Mouse (Mus musculus): ENCODE data around the gene Fgf18. TPM values are rescaled to one million over a fixed set of nuclear protein-coding genes. Genes with fewer than 3 reads are reported as not detected.

Gene Fgf18
- polyA plus RNA-seq, 1 experiment from 2014 or later: 11.0 TPM

GRCm38 (mm10) chr11:33176525-33177245, 29.5 kb upstream of the Fgf18 start:
- Histone ChIP-seq H3K4me1 (ENCODE audit: control insufficient read depth, insufficient read depth, low read length) (peaks cover 7% of the 10 kb centered on the region; the same call in 1 of the 2 replicates), H3K4me3 (ENCODE audit: low read depth, low read length) (no peak overlapping the region), H3K9me3 (ENCODE audit: control insufficient read depth, low read length) (no peaks in the 10 kb centered on the region), H3K4me2 (ENCODE audit: low read depth, low read length) (no peak overlapping the region), H3K9ac (replicated peaks; ENCODE audit: low read depth, low read length) (no peak overlapping the region), H3K36me3 (ENCODE audit: control insufficient read depth, insufficient read depth, low read length) (no peaks in the 10 kb centered on the region), H3K27ac (ENCODE audit: low read depth, low read length) (no peak overlapping the region), H3K27me3 (ENCODE audit: control insufficient read depth, insufficient read depth, low read length) (no peaks in the 10 kb centered on the region; the same call in 1 of the 2 replicates)
- peak; percentile 78; the same call in 1 of the 2 replicates for ATAC-seq (ENCODE audit: low read depth)
- WGBS: 28% methylated on average over 20 of the region's 20 CpGs

- no peak for ATAC-seq (ENCODE audit: low read depth)
- Histone ChIP-seq H3K9ac (replicated peaks; ENCODE audit: low read depth, low read length) (no peak overlapping the region), H3K27me3 (ENCODE audit: control insufficient read depth, insufficient read depth, low read length) (no peaks in the 10 kb centered on the region; the same call in 1 of the 2 replicates), H3K36me3 (ENCODE audit: control insufficient read depth, insufficient read depth, low read length) (no peaks in the 10 kb centered on the region), H3K4me1 (ENCODE audit: control insufficient read depth, insufficient read depth, low read length) (peaks cover 5% of the 10 kb centered on the region; the same call in 1 of the 2 replicates), H3K4me3 (ENCODE audit: low read depth, low read length) (no peak overlapping the region), H3K4me2 (ENCODE audit: low read depth, low read length) (no peak overlapping the region), H3K27ac (ENCODE audit: low read depth, low read length) (no peak overlapping the region), H3K9me3 (ENCODE audit: control insufficient read depth, low read length) (no peaks in the 10 kb centered on the region)
- WGBS: 62% methylated on average over 2 of the region's 3 CpGs
Measured at GRCm38 (mm10) chr11:33175768-33176167, 28.6 kb upstream of the Fgf18 start.

DNA sequence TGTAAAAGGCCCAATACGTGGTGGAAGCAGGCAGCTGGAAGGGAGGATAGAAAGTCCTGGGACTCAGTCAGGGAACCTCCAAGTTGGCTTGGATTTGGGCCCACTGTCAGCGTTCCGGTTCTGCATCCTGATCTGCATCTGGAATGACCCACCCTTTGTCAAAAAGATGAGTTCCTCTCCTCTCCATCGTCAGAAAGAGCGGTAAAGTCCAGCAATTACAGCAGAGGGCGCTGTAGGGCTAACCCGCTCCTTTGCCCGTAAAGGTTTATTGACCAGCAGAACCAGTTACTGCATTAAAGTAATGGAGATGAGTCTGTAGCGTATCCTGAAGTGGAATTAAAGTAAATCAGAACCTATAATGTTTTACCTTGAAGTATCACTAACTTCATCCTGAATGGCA, 23.3 kb upstream of the Fgf18 start:
- no peak overlapping the region for H3K4me2 ChIP-seq (ENCODE audit: low read depth, low read length)
- H3K9ac ChIP-seq (replicated peaks; ENCODE audit: low read depth, low read length): no peak overlapping the region
- WGBS: 9% methylated on average over 9 of the region's 9 CpGs
- no peaks in the 10 kb centered on the region for H3K36me3 ChIP-seq (ENCODE audit: control insufficient read depth, insufficient read depth, low read length)
- no peaks in the 10 kb centered on the region for H3K9me3 ChIP-seq (ENCODE audit: control insufficient read depth, low read length)
- H3K27ac ChIP-seq (ENCODE audit: low read depth, low read length): no peak overlapping the region
- H3K4me1 ChIP-seq (ENCODE audit: control insufficient read depth, insufficient read depth, low read length): no peaks in the 10 kb centered on the region
- H3K4me3 ChIP-seq (ENCODE audit: low read depth, low read length): no peak overlapping the region
- no peak for ATAC-seq (ENCODE audit: low read depth)
- H3K27me3 ChIP-seq (ENCODE audit: control insufficient read depth, insufficient read depth, low read length): no peaks in the 10 kb centered on the region

- 3% methylated on average over 49 of the region's 49 CpGs for WGBS
- Histone ChIP-seq H3K4me3 (ENCODE audit: low read depth, low read length) (peak within 1 kb of the TSS; percentile 82), H3K9me3 (ENCODE audit: control insufficient read depth, low read length) (no peaks in the 10 kb centered on the region), H3K27ac (ENCODE audit: low read depth, low read length) (peak within 1 kb of the TSS; percentile 98), H3K4me1 (ENCODE audit: control insufficient read depth, insufficient read depth, low read length) (peaks cover 10% of the 10 kb centered on the region), H3K27me3 (ENCODE audit: control insufficient read depth, insufficient read depth, low read length) (no peaks in the 10 kb centered on the region), H3K9ac (replicated peaks; ENCODE audit: low read depth, low read length) (peak within 1 kb of the TSS; percentile 90), H3K4me2 (ENCODE audit: low read depth, low read length) (peak within 1 kb of the TSS; percentile 98), H3K36me3 (ENCODE audit: control insufficient read depth, insufficient read depth, low read length) (peaks cover 26% of the 10 kb centered on the region)
- ATAC-seq (ENCODE audit: low read depth): peak; percentile 96
Measured at GRCm38 (mm10) chr11:33162998-33163506, 15.9 kb upstream of the Fgf18 start, which contains the start of gene Npm1. TSS of gene Npm1 (minus strand) at chr11:33163206.

DNA sequence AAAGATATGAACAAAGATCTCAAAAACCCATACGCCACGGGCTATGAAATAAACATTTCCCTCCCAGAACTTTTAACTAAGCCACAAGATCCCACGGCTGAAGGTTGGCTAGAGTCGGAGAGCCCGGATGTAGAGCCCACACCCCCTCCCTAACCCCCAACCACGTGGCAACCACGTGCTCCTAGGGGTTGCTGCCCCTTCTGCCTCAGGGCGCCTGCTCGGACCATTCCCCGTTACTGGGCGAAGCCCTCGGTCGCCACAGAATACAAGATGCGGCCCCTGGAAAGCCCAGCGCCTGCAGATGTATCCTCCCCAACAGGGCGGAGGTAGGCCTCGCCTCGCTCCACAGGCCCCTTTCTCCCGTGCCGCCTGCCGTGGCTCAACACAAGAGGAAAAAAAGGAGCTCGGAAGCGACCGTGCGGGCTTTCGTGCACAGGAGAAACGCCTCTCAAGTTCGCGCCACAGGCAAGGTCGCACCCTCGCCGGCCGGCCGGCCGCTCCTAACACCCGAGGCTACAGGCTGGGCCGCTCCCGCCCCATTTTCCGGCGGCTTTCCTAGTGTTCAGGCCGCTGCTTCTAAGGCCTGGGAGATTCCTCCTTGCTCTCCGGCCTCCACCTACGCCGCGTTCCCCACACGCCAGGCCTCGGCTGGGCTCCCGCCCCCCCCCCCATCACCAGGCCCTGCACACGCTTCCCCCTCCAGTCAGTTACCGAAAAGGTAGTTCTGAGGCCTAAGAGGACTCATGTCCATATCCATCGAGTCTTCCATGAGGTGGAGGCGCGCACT, 15.2 kb upstream of the Fgf18 start:
- ATAC-seq (ENCODE audit: low read depth): peak; percentile 69
- 2% methylated on average over 52 of the region's 53 CpGs for WGBS
- Histone ChIP-seq H3K9me3 (ENCODE audit: control insufficient read depth, low read length) (no peaks in the 10 kb centered on the region), H3K4me2 (ENCODE audit: low read depth, low read length) (peak overlapping the region; percentile 98), H3K4me1 (ENCODE audit: control insufficient read depth, insufficient read depth, low read length) (peaks cover 10% of the 10 kb centered on the region), H3K9ac (replicated peaks; ENCODE audit: low read depth, low read length) (peak overlapping the region; percentile 90), H3K27me3 (ENCODE audit: control insufficient read depth, insufficient read depth, low read length) (no peaks in the 10 kb centered on the region), H3K27ac (ENCODE audit: low read depth, low read length) (peak overlapping the region; percentile 98), H3K36me3 (ENCODE audit: control insufficient read depth, insufficient read depth, low read length) (peaks cover 31% of the 10 kb centered on the region), H3K4me3 (ENCODE audit: low read depth, low read length) (peak overlapping the region; percentile 82)

DNA sequence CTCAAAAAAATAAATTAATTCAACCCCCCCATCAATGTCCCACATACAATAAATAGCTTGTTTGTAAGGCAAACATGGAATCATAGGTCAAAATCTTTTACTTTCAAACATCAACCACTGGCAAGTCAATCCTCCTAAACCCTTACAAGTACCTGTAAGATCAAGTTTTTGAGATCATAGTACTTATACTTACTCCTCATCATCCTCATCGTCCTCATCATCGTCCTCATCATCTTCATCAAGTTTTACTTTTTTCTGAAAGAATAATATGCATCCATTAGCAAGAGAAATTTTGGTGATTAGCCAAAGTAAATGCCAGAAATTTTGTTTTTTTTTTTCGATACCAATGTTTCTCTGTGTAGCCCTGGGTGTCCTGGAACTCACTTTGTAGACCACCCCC, 12.5 kb upstream of the Fgf18 start:
- no peak for ATAC-seq (ENCODE audit: low read depth)
- no peak overlapping the region for H3K27ac ChIP-seq (ENCODE audit: low read depth, low read length)
- peaks cover 10% of the 10 kb centered on the region for H3K4me1 ChIP-seq (ENCODE audit: control insufficient read depth, insufficient read depth, low read length)
- no peaks in the 10 kb centered on the region for H3K27me3 ChIP-seq (ENCODE audit: control insufficient read depth, insufficient read depth, low read length)
- H3K4me3 ChIP-seq (ENCODE audit: low read depth, low read length): no peak overlapping the region
- H3K4me2 ChIP-seq (ENCODE audit: low read depth, low read length): no peak overlapping the region
- H3K9ac ChIP-seq (replicated peaks; ENCODE audit: low read depth, low read length): no peak overlapping the region
- H3K9me3 ChIP-seq (ENCODE audit: control insufficient read depth, low read length): no peaks in the 10 kb centered on the region
- WGBS: 95% methylated on average over 3 of the region's 3 CpGs
- H3K36me3 ChIP-seq (ENCODE audit: control insufficient read depth, insufficient read depth, low read length): peaks cover 44% of the 10 kb centered on the region

DNA sequence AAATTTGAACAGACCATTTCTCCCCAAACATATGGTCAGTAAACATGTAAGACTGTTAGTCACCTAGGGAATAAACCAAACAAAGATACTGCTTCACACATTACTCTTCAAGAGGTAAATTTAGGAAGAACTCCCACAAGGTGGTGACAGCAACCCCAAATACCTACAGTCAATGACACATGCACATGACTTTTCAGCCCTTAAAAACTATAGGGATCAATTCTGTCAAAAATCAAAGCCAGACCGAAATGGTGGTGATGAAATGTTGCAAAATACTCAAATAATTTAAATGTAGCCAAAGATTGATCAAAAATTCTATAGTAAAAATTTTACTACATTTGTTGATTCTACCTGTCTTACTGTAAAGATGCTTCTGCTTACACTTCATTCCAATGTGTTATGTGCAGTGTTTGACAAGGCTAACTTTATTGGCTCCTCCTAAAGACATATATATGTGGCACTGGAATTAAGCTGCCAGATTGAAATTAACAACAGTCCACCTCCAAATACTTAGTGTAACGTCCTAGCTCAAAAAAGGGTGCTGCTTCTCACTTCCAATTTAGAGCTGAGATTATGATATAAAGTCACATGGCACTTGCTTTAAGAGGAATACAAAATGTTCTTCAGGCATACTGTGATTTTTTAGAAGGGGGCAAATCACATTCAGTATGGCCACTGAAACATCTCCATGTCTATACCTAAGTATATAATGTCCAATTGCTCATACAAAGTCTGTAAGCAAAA, 10.4 kb upstream of the Fgf18 start:
- Histone ChIP-seq H3K27me3 (ENCODE audit: control insufficient read depth, insufficient read depth, low read length) (no peaks in the 10 kb centered on the region), H3K4me3 (ENCODE audit: low read depth, low read length) (no peak overlapping the region), H3K4me1 (ENCODE audit: control insufficient read depth, insufficient read depth, low read length) (peaks cover 10% of the 10 kb centered on the region), H3K4me2 (ENCODE audit: low read depth, low read length) (no peak overlapping the region), H3K27ac (ENCODE audit: low read depth, low read length) (no peak overlapping the region), H3K9me3 (ENCODE audit: control insufficient read depth, low read length) (no peaks in the 10 kb centered on the region), H3K36me3 (ENCODE audit: control insufficient read depth, insufficient read depth, low read length) (peaks cover 61% of the 10 kb centered on the region), H3K9ac (replicated peaks; ENCODE audit: low read depth, low read length) (no peak overlapping the region)
- ATAC-seq (ENCODE audit: low read depth): no peak
- WGBS: 78% methylated on average over 2 of the region's 2 CpGs

DNA sequence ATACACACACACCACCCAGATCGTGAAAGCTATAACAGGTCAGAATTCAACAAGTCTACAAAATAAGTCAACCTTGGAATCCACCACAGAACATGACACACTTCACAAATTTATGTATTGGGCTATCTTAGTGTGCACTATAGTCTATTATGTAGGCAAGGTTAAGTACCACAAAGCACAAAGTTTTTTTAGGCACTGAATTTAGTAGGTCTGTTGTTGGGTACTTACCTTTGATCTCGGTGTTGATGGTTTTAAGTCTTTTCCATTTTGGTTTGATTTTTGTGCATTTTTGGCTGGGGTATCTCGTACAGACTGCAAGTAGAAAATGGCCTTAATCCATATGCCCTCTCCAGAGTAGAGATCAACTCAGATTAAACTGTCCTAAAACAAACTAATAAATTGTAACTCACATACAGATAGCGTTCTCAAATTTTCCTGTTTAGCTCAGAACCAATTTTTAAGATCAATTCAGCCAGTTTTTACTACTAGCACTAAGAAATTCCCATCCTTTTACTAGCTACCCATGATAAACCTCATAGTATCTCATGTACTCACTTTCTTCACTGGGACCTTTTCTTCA, 9.3 kb upstream of the Fgf18 start:
- peaks cover 68% of the 10 kb centered on the region for H3K36me3 ChIP-seq (ENCODE audit: control insufficient read depth, insufficient read depth, low read length)

More for the DNA sequence above, 9.3 kb upstream of the Fgf18 start:
- Histone ChIP-seq H3K4me1 (ENCODE audit: control insufficient read depth, insufficient read depth, low read length) (peaks cover 5% of the 10 kb centered on the region), H3K9me3 (ENCODE audit: control insufficient read depth, low read length) (no peaks in the 10 kb centered on the region), H3K27ac (ENCODE audit: low read depth, low read length) (no peak overlapping the region), H3K9ac (replicated peaks; ENCODE audit: low read depth, low read length) (no peak overlapping the region), H3K4me3 (ENCODE audit: low read depth, low read length) (no peak overlapping the region), H3K4me2 (ENCODE audit: low read depth, low read length) (no peak overlapping the region), H3K27me3 (ENCODE audit: control insufficient read depth, insufficient read depth, low read length) (no peaks in the 10 kb centered on the region)
- 88% methylated on average over 4 of the region's 4 CpGs for WGBS
- no peak for ATAC-seq (ENCODE audit: low read depth)

Data from neural tube, embryonic 14.5 days (tissue).